Mouse (Mus musculus) liver, postnatal 0 days (tissue): ENCODE measurements around the gene Helz2. TPM values are rescaled to one million over a fixed set of nuclear protein-coding genes. Genes with fewer than 3 reads are reported as not detected.
A peak's percentile ranks its signal among the peaks of the same experiment; 100 is the strongest.

Experiments
- ATAC-seq: fragments of 200-750 bp; cut with Nextera tagmentation; 2 replicates; pipeline ENCODE4 v1.8.0; 2017; ENCODE audit warnings: mild to moderate bottlenecking, moderate library complexity
- DNase-seq: peaks from one replicate; pipeline ENCODE4 v3.0.0-alpha.2; 2016
- H3K27ac ChIP-seq: fragments of 300-500 bp; sonication (generic); 2 replicates; pipeline ENCODE4 v1.5.1; 2014; ENCODE audit warnings: antibody characterized with exemption, moderate library complexity, mild to moderate bottlenecking, low read depth
- H3K27me3 ChIP-seq: fragments of 300-500 bp; sonication (generic); 2 replicates; pipeline ENCODE4 v1.6.1; 2014; ENCODE audit warnings: low read length, control low read depth, mixed read lengths; ENCODE audit not compliant: insufficient read depth
- H3K36me3 ChIP-seq: fragments of 300-500 bp; sonication (generic); replicated peaks from 2 replicates; pipeline ENCODE4 v1.6.1; 2014; ENCODE audit warnings: mild to moderate bottlenecking, control low read depth, low read length, moderate library complexity, mixed read lengths; ENCODE audit not compliant: insufficient read depth
- H3K4me1 ChIP-seq: fragments of 300-500 bp; sonication (generic); 2 replicates; pipeline ENCODE4 v1.6.1; 2014; ENCODE audit warnings: antibody characterized with exemption, mild to moderate bottlenecking, control low read depth; ENCODE audit not compliant: insufficient read depth
- H3K4me2 ChIP-seq: fragments of 300-500 bp; sonication (generic); 2 replicates; pipeline ENCODE4 v1.6.1; 2014; ENCODE audit warnings: low read depth, mild to moderate bottlenecking, low read length, moderate library complexity, mixed read lengths
- H3K4me3 ChIP-seq: fragments of 300-500 bp; sonication (generic); 2 replicates; pipeline ENCODE4 v1.5.1; 2014; ENCODE audit warnings: low read depth, low read length
- H3K9ac ChIP-seq: fragments of 300-500 bp; sonication (generic); replicated peaks from 2 replicates; pipeline ENCODE4 v1.6.1; 2014; ENCODE audit warnings: mild to moderate bottlenecking, moderate library complexity
- H3K9me3 ChIP-seq: fragments of 300-500 bp; sonication (generic); 2 replicates; pipeline ENCODE4 v1.6.1; 2016; ENCODE audit warnings: mild to moderate bottlenecking, control low read depth, low read length, mixed read lengths
- CTCF ChIP-seq: sonication (generic); IDR thresholded peaks from 2 replicates; pipeline ENCODE4 v1.5.1; 2016; ENCODE audit warnings: antibody characterized with exemption, low read depth
- EP300 ChIP-seq: IDR thresholded peaks from 2 replicates; pipeline ENCODE4 v1.6.1; 2016; ENCODE audit warnings: antibody characterized with exemption, low read depth, mild to moderate bottlenecking
- WGBS: fragments of 180-500 bp; shearing (Covaris S2); extraction: QIAGEN DNeasy Blood & Tissue Kit; methylation state at CpG from one replicate; pipeline ENCODE4 v1.1.7; 2014; ENCODE audit not compliant: insufficient replicate concordance; 5-methylcytosine and 5-hydroxymethylcytosine counted together
- polyA plus RNA-seq: library from polyadenylated mRNA; unstranded; fragments of >200 nt; fragmentation: Nextera tagmentation; extraction: Ambion mirVana; gene quantifications from 2 replicates; pipeline ENCODE4 v1.2.1, GENCODE M21; 2015

The Helz2 gene
- polyA plus RNA-seq, 1 experiment from 2014 or later: 4.2 TPM

- Histone ChIP-seq H3K27ac (no peak overlapping the region), H3K4me2 (no peak overlapping the region), H3K4me1 (peaks cover 20% of the 10 kb centered on the region), H3K9ac (no peak overlapping the region), H3K27me3 (no peaks in the 10 kb centered on the region), H3K4me3 (no peak overlapping the region), H3K9me3 (no peaks in the 10 kb centered on the region), H3K36me3 (peaks cover 41% of the 10 kb centered on the region)
- TF ChIP-seq CTCF: no peak
- DNase-seq (no peak), ATAC-seq (no peak)
- 85% methylated on average over 1 of the region's 1 CpGs for WGBS
These were observed 38.1 kb upstream of the Helz2 start for GRCm38 (mm10) chr2:181279968-181280367.

GRCm38 (mm10) chr2:181277866-181278265, 36.0 kb upstream of the Helz2 start:
- Histone ChIP-seq H3K36me3 (peaks cover 48% of the 10 kb centered on the region), H3K27ac (peak overlapping the region; percentile 30; the same call in 1 of the 2 replicates)

GRCm38 (mm10) chr2:181276766-181277165, 34.9 kb upstream of the Helz2 start:
- Histone ChIP-seq H3K27me3 (no peaks in the 10 kb centered on the region), H3K27ac (no peak overlapping the region), H3K4me1 (peaks cover 14% of the 10 kb centered on the region), H3K36me3 (peaks cover 47% of the 10 kb centered on the region), H3K4me3 (no peak overlapping the region), H3K4me2 (no peak overlapping the region), H3K9me3 (no peaks in the 10 kb centered on the region), H3K9ac (no peak overlapping the region)
- no peak for DNase-seq
- no peak for ATAC-seq
- WGBS: 52% methylated on average over 1 of the region's 1 CpGs
- no peak for TF ChIP-seq CTCF
- no peak for TF ChIP-seq EP300

More at GRCm38 (mm10) chr2:181277866-181278265, 36.0 kb upstream of the Helz2 start:
- TF ChIP-seq EP300 (no peak), CTCF (no peak)
- no peak for DNase-seq
- ATAC-seq: peak; percentile 56
- no peaks in the 10 kb centered on the region for H3K27me3 ChIP-seq
- no peak overlapping the region for H3K4me3 ChIP-seq
- H3K4me2 ChIP-seq: no peak overlapping the region; the same call in 1 of the 2 replicates
- H3K9ac ChIP-seq: no peak overlapping the region
- H3K9me3 ChIP-seq: no peaks in the 10 kb centered on the region
- WGBS: 49% methylated on average over 3 of the region's 3 CpGs
- H3K4me1 ChIP-seq: peaks cover 14% of the 10 kb centered on the region

GRCm38 (mm10) chr2:181274639-181275038, 32.8 kb upstream of the Helz2 start:
- WGBS: 64% methylated on average over 4 of the region's 4 CpGs
- ATAC-seq (peak; percentile 40; the same call in 1 of the 2 replicates), DNase-seq (no peak)
- no peaks in the 10 kb centered on the region for H3K27me3 ChIP-seq
- no peak overlapping the region; the same call in 1 of the 2 replicates for H3K27ac ChIP-seq
- H3K36me3 ChIP-seq: peaks cover 58% of the 10 kb centered on the region
- H3K4me2 ChIP-seq: no peak overlapping the region
- no peaks in the 10 kb centered on the region for H3K9me3 ChIP-seq
- H3K4me1 ChIP-seq: peaks cover 14% of the 10 kb centered on the region
- TF ChIP-seq CTCF: no peak
- no peak for TF ChIP-seq EP300
- no peak overlapping the region for H3K4me3 ChIP-seq
- H3K9ac ChIP-seq: no peak overlapping the region

- H3K4me3 ChIP-seq: no peak overlapping the region
- ATAC-seq: no peak; the same call in 1 of the 2 replicates
- 0 out of 2 replicates have a peak overlapping the region, but pooled peaks have one; percentile 12 for H3K27ac ChIP-seq
- no peak overlapping the region for H3K4me2 ChIP-seq
- no peaks in the 10 kb centered on the region for H3K27me3 ChIP-seq
- TF ChIP-seq EP300 (no peak), CTCF (no peak)
- H3K4me1 ChIP-seq: peaks cover 14% of the 10 kb centered on the region
- H3K9me3 ChIP-seq: no peaks in the 10 kb centered on the region
- no peak overlapping the region for H3K9ac ChIP-seq
- WGBS: 72% methylated on average over 2 of the region's 2 CpGs
- no peak for DNase-seq
- peaks cover 64% of the 10 kb centered on the region for H3K36me3 ChIP-seq
These were observed 32.0 kb upstream of the Helz2 start for GRCm38 (mm10) chr2:181273829-181274228.

GRCm38 (mm10) chr2:181272092-181272491, 30.3 kb upstream of the Helz2 start:
- Histone ChIP-seq H3K27ac (no peak overlapping the region), H3K4me1 (peaks cover 4% of the 10 kb centered on the region; the same call in 1 of the 2 replicates), H3K4me3 (no peak overlapping the region), H3K4me2 (no peak overlapping the region), H3K27me3 (no peaks in the 10 kb centered on the region), H3K9me3 (no peaks in the 10 kb centered on the region), H3K9ac (no peak overlapping the region), H3K36me3 (peaks cover 64% of the 10 kb centered on the region)
- no peak for TF ChIP-seq CTCF
- no peak for TF ChIP-seq EP300
- 87% methylated on average over 2 of the region's 2 CpGs for WGBS
- no peak for ATAC-seq
- no peak for DNase-seq
